Mouse (Mus musculus): Measurements from ENCODE around the gene Vasp. TPM values are rescaled to one million over a fixed set of nuclear protein-coding genes. Genes with fewer than 3 reads are reported as not detected.

The Vasp gene
- total RNA-seq, 2 experiments from 2014 or later = 19.3 to 27.9 TPM

DNA sequence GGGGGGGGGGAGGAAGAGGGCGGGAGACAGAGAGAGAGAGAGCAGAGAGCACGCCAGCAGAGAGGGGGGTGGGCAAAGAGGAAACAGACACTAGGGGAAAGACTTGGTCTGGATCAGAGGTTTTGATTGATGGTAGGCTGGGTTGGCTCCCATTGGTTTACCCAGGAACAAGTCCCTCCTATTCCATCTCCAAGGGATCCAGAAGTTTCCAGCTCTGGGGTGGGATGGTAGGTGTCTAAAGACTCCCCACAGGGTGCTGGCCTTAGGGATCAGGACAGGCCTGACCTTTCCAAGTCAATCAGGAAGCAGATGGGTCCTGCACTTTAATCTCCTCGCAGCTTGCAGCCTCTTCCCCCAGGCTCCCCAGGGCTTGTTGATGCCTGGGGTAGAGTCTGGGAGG is 53.7 kb downstream of the Vasp start:
- ATAC-seq (replicated peaks; ENCODE audit: low FRiP score, low TSS enrichment, poor library complexity, severe bottlenecking) = no peak

- ATAC-seq (replicated peaks; ENCODE audit: low FRiP score, low TSS enrichment, poor library complexity, severe bottlenecking) = no peak
Observed at GRCm38 (mm10) chr7:19217492-19217891, 54.1 kb downstream of the Vasp start.

DNA sequence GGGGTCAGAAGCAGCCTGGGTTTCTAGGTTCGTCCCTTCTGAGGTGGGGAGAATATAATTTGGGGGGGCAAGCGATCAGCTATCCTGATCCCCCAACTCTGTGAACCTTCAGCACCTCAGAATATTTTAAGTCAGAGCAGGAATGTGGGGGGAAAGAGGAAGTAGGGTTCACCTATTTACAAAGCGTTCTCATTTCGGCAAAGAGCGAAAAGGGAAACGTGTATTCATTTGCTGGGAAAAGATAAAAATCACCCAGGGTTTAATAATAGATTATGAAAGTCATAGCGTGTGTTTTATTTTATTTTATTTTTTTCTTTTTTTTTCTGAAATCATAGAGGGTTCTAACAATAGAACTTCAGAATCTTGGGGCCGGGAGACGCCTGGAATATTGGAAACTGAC is 56.7 kb downstream of the Vasp start:
- no peak for ATAC-seq (replicated peaks; ENCODE audit: low FRiP score, low TSS enrichment, poor library complexity, severe bottlenecking)

- no peak for ATAC-seq (replicated peaks; ENCODE audit: low FRiP score, low TSS enrichment, poor library complexity, severe bottlenecking)
Observed at GRCm38 (mm10) chr7:19214369-19214768, 57.2 kb downstream of the Vasp start.

- ATAC-seq (replicated peaks; ENCODE audit: low FRiP score, low TSS enrichment, poor library complexity, severe bottlenecking) = no peak
Observed at GRCm38 (mm10) chr7:19213385-19213784, 58.2 kb downstream of the Vasp start.

DNA sequence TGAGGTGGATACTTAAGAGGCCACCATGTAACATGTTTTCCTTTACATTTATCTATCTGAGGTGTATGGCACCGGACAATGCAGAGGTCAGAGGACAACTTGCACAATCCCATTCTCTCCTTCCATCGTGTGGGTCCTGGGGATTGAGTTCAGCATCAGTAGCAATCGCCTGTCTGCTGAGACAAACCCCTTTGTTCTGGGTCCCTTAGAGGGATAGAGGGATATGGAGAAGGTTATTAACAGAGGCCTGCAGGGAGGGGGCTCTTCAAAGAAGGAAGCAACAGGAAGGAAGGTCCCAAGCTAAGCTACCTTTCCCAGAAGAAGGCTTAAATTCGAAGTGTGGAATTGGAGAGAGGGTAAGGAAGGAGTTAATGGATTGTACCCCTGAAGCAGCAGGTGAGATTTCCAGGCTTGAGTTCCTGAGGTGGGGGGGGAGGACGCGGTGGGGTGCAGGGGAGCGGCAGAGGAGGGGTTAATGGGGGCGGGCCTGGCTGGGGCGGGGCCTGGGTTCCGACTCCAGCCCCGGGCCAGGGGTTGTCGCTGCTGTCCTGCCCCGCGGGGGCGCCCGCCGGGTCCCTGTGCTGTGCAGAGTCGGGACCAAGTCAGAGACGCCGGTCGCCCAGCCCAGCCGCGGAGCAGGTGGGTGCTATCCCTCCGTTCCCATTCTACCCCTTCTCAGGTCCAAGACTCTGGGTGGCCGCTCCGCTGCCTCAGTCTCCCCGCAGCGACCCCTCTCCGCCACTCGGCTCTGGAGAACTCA is 59.4 kb downstream of the Vasp start, which contains the start of gene Gpr4:
Gene Gpr4 (plus strand): TSS at position 543 of the 760 bp plus-strand sequence.
- peak; percentile 38; the same call in 1 of the 2 replicates for ATAC-seq (replicated peaks; ENCODE audit: low FRiP score, low TSS enrichment, poor library complexity, severe bottlenecking)

DNA sequence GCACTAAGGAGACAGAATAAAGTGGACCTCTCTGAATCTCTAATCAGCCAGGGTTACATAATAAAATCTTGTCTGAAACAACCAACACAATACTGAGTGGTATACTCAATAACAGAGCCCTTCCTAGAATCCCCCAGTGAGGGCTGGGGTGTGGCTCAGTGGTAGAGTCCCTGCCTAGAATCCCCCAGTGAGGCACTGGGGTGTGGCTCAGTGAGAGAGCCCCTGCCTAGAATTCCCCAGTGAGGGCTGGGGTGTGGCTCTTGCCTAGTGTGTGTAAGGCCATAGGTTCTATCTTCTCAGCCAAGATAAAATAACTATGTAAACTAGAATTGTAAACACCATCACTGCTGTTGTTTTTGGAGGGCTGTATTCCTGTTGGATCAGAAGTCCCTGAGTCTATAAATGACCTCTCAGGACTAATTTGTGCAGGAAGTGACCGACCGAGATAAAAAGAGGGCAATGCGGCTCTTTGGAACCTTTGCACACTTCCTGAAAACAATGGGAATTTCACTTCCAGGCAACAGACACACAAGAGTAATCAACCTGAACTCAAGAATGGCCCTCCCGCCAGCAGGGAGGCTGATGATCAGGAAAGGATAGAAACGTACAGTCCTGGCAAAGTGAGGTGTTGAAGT is 60.5 kb downstream of the Vasp start:
- ATAC-seq (replicated peaks; ENCODE audit: low FRiP score, low TSS enrichment, poor library complexity, severe bottlenecking) = no peak

- no peak for ATAC-seq (replicated peaks; ENCODE audit: low FRiP score, low TSS enrichment, poor library complexity, severe bottlenecking)
Observed at GRCm38 (mm10) chr7:19210010-19210409, 61.6 kb downstream of the Vasp start.

DNA sequence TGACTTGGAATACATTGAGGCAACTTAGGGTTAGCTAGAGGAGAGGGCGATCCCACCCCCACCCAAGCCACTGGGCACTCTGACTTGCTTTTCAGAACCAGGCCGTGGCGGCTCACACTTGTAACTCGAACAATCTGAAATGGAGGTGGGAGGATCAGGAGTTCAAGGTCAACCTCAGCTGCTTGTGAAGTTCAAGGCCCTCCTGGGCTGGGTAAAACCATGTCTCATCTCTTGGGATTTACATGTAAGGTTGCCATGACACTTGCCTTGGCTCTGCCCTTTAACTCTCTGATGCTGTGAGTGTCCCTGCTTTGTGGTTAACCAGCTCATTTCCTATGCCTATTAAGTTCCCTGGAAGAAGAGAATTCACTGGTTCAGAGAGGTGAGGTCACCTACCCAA is 62.1 kb downstream of the Vasp start:
- no peak for ATAC-seq (replicated peaks; ENCODE audit: low FRiP score, low TSS enrichment, poor library complexity, severe bottlenecking)

DNA sequence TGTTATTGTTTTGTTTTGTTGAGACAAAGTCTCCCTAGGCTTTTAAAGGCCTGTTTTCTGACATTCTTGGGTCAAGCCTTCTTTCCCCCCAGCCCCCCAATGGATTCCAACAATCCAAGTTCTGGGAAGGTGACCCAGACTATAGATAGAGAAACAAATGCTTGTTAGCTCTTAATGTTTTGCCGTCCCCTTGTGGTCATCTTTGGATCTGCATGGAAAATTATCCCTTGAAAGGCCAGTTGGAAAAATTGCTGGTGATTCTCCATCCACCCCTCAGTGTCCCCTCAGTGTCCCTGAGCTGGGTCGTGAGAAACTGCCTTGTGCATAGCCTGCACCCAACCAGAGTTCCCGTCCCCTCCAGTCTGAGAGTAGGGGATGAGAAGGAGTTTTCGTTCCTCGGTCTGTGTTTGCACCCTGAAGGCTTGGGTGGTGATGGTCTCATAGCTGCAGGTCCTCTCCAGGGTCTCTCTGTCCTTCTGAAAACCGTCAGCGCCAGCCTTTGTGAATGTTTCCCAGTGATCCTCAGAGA is 62.6 kb downstream of the Vasp start:
- no peak for ATAC-seq (replicated peaks; ENCODE audit: low FRiP score, low TSS enrichment, poor library complexity, severe bottlenecking)

- no peak for ATAC-seq (replicated peaks; ENCODE audit: low FRiP score, low TSS enrichment, poor library complexity, severe bottlenecking)
Observed at GRCm38 (mm10) chr7:19208201-19208910, 63.3 kb downstream of the Vasp start.

Other genes with a start within 250 kb of the Vasp start
- not detected in 2 replicates for gene Foxa3, start 248.3 kb downstream of the Vasp start, total RNA-seq (2014; fragmentation: Nextera tagmentation)
- not detected in 2 replicates for gene Foxa3, start 248.3 kb downstream of the Vasp start, total RNA-seq (2017)
- 73.9 and 91.0 TPM in 2 replicates for gene Sympk, start 247.4 kb downstream of the Vasp start, total RNA-seq (2014; fragmentation: Nextera tagmentation)
- 35.3 and 52.2 TPM in 2 replicates for gene Sympk, start 247.4 kb downstream of the Vasp start, total RNA-seq (2017)
- not detected in 2 replicates for gene Rsph6a, start 217.1 kb downstream of the Vasp start, total RNA-seq (2014; fragmentation: Nextera tagmentation)
- gene Rsph6a, start 217.1 kb downstream of the Vasp start, total RNA-seq (2017) = not detected in 2 replicates
- 28.5 and 29.2 TPM in 2 replicates for gene Dmwd, start 195.6 kb downstream of the Vasp start, total RNA-seq (2014; fragmentation: Nextera tagmentation)
- gene Dmwd, start 195.6 kb downstream of the Vasp start, total RNA-seq (2017) = 7.7 and 10.6 TPM in 2 replicates
- gene Dmpk, start 188.0 kb downstream of the Vasp start, total RNA-seq (2014; fragmentation: Nextera tagmentation) = 15.1 and 19.8 TPM in 2 replicates
- 3.9 and 7.5 TPM in 2 replicates for gene Dmpk, start 188.0 kb downstream of the Vasp start, total RNA-seq (2017)
- gene Six5, start 177.2 kb downstream of the Vasp start, total RNA-seq (2014; fragmentation: Nextera tagmentation) = 8.9 and 10.1 TPM in 2 replicates
- 2.1 and 2.2 TPM in 2 replicates for gene Six5, start 177.2 kb downstream of the Vasp start, total RNA-seq (2017)
- gene Gm4969, start 153.4 kb downstream of the Vasp start, total RNA-seq (2014; fragmentation: Nextera tagmentation) = 0.22 and 0.35 TPM in 2 replicates
- gene Gm4969, start 153.4 kb downstream of the Vasp start, total RNA-seq (2017) = 0.65 TPM in 1 of 2 replicates, not detected in the other
- gene Fbxo46, start 152.0 kb downstream of the Vasp start, total RNA-seq (2014; fragmentation: Nextera tagmentation) = 6.3 and 8.6 TPM in 2 replicates
- gene Fbxo46, start 152.0 kb downstream of the Vasp start, total RNA-seq (2017) = 6.1 and 7.8 TPM in 2 replicates
- 2.4 and 5.1 TPM in 2 replicates for gene Qpctl, start 122.5 kb downstream of the Vasp start, total RNA-seq (2014; fragmentation: Nextera tagmentation)
- 1.1 and 5.5 TPM in 2 replicates for gene Qpctl, start 122.5 kb downstream of the Vasp start, total RNA-seq (2017)
- 146 and 165 TPM in 2 replicates for gene Snrpd2, start 122.1 kb downstream of the Vasp start, total RNA-seq (2014; fragmentation: Nextera tagmentation)
- 80.7 and 93.4 TPM in 2 replicates for gene Snrpd2, start 122.1 kb downstream of the Vasp start, total RNA-seq (2017)
- not detected in 2 replicates for gene Gipr, start 105.7 kb downstream of the Vasp start, total RNA-seq (2014; fragmentation: Nextera tagmentation)
- gene Gipr, start 105.7 kb downstream of the Vasp start, total RNA-seq (2017) = 0.95 TPM in 1 of 2 replicates, not detected in the other
- 4.8 and 11.4 TPM in 2 replicates for gene Eml2, start 95.4 kb downstream of the Vasp start, total RNA-seq (2014; fragmentation: Nextera tagmentation)
- 4.8 and 6.6 TPM in 2 replicates for gene Eml2, start 95.4 kb downstream of the Vasp start, total RNA-seq (2017)
- 0.64 TPM in 1 of 2 replicates, not detected in the other for gene Gpr4, start 59.3 kb downstream of the Vasp start, total RNA-seq (2014; fragmentation: Nextera tagmentation)
- not detected in 2 replicates for gene Gpr4, start 59.3 kb downstream of the Vasp start, total RNA-seq (2017)
- 22.3 and 22.6 TPM in 2 replicates for gene Opa3, start 43.5 kb downstream of the Vasp start, total RNA-seq (2014; fragmentation: Nextera tagmentation)
- gene Opa3, start 43.5 kb downstream of the Vasp start, total RNA-seq (2017) = 17.1 and 21.2 TPM in 2 replicates
- gene Ppm1n, start 8.2 kb upstream of the Vasp start, total RNA-seq (2014; fragmentation: Nextera tagmentation) = not detected in 2 replicates
- gene Ppm1n, start 8.2 kb upstream of the Vasp start, total RNA-seq (2017) = not detected in 2 replicates
- gene Rtn2, start 10.8 kb upstream of the Vasp start, total RNA-seq (2014; fragmentation: Nextera tagmentation) = not detected in 2 replicates
- not detected in 2 replicates for gene Rtn2, start 10.8 kb upstream of the Vasp start, total RNA-seq (2017)
- gene Fosb, start 38.2 kb upstream of the Vasp start, total RNA-seq (2014; fragmentation: Nextera tagmentation) = 4.2 and 4.8 TPM in 2 replicates
- gene Fosb, start 38.2 kb upstream of the Vasp start, total RNA-seq (2017) = 52.4 and 77.0 TPM in 2 replicates
- gene Ercc1, start 73.0 kb upstream of the Vasp start, total RNA-seq (2014; fragmentation: Nextera tagmentation) = 31.3 and 51.5 TPM in 2 replicates
- gene Ercc1, start 73.0 kb upstream of the Vasp start, total RNA-seq (2017) = 19.8 and 23.8 TPM in 2 replicates
- 17.2 and 36.6 TPM in 2 replicates for gene Cd3eap, start 87.7 kb upstream of the Vasp start, total RNA-seq (2014; fragmentation: Nextera tagmentation)
- gene Cd3eap, start 87.7 kb upstream of the Vasp start, total RNA-seq (2017) = 34.9 and 47.7 TPM in 2 replicates
- 4.3 and 6.5 TPM in 2 replicates for gene Ppp1r13l, start 87.9 kb upstream of the Vasp start, total RNA-seq (2014; fragmentation: Nextera tagmentation)
- gene Ppp1r13l, start 87.9 kb upstream of the Vasp start, total RNA-seq (2017) = 0.30 TPM in 1 of 2 replicates, not detected in the other
- 27.7 and 39.0 TPM in 2 replicates for gene Ercc2, start 110.2 kb upstream of the Vasp start, total RNA-seq (2014; fragmentation: Nextera tagmentation)
- 18.7 and 21.2 TPM in 2 replicates for gene Ercc2, start 110.2 kb upstream of the Vasp start, total RNA-seq (2017)
- not detected in 2 replicates for gene Klc3, start 132.3 kb upstream of the Vasp start, total RNA-seq (2014; fragmentation: Nextera tagmentation)
- gene Klc3, start 132.3 kb upstream of the Vasp start, total RNA-seq (2017) = 0.61 TPM in 1 of 2 replicates, not detected in the other
- gene Ckm, start 133.0 kb upstream of the Vasp start, total RNA-seq (2014; fragmentation: Nextera tagmentation) = not detected in 2 replicates
- 0.80 TPM in 1 of 2 replicates, not detected in the other for gene Ckm, start 133.0 kb upstream of the Vasp start, total RNA-seq (2017)
- 7.8 and 11.3 TPM in 2 replicates for gene Mark4, start 187.0 kb upstream of the Vasp start, total RNA-seq (2014; fragmentation: Nextera tagmentation)
- 3.0 and 3.1 TPM in 2 replicates for gene Mark4, start 187.0 kb upstream of the Vasp start, total RNA-seq (2017)
- 1.7 and 2.3 TPM in 2 replicates for gene Exoc3l2, start 191.5 kb upstream of the Vasp start, total RNA-seq (2014; fragmentation: Nextera tagmentation)
- gene Exoc3l2, start 191.5 kb upstream of the Vasp start, total RNA-seq (2017) = 1.0 and 1.5 TPM in 2 replicates
- 3.4 and 3.6 TPM in 2 replicates for gene Bloc1s3, start 236.6 kb upstream of the Vasp start, total RNA-seq (2014; fragmentation: Nextera tagmentation)
- gene Bloc1s3, start 236.6 kb upstream of the Vasp start, total RNA-seq (2017) = 3.6 and 4.7 TPM in 2 replicates
- 89.3 and 96.3 TPM in 2 replicates for gene Trappc6a, start 236.6 kb upstream of the Vasp start, total RNA-seq (2014; fragmentation: Nextera tagmentation)
- 22.6 and 23.6 TPM in 2 replicates for gene Trappc6a, start 236.6 kb upstream of the Vasp start, total RNA-seq (2017)
- 0.20 TPM in 1 of 2 replicates, not detected in the other for gene Nkpd1, start 246.0 kb upstream of the Vasp start, total RNA-seq (2014; fragmentation: Nextera tagmentation)
- gene Nkpd1, start 246.0 kb upstream of the Vasp start, total RNA-seq (2017) = not detected in 2 replicates